Mouse (Mus musculus) thymus, postnatal 4 days (tissue): ENCODE data around the gene Nav1.

ENCODE experiments used
- DNase-seq: peaks from one replicate; pipeline ENCODE4 v3.0.0; 2021

Nav1 gene

DNA sequence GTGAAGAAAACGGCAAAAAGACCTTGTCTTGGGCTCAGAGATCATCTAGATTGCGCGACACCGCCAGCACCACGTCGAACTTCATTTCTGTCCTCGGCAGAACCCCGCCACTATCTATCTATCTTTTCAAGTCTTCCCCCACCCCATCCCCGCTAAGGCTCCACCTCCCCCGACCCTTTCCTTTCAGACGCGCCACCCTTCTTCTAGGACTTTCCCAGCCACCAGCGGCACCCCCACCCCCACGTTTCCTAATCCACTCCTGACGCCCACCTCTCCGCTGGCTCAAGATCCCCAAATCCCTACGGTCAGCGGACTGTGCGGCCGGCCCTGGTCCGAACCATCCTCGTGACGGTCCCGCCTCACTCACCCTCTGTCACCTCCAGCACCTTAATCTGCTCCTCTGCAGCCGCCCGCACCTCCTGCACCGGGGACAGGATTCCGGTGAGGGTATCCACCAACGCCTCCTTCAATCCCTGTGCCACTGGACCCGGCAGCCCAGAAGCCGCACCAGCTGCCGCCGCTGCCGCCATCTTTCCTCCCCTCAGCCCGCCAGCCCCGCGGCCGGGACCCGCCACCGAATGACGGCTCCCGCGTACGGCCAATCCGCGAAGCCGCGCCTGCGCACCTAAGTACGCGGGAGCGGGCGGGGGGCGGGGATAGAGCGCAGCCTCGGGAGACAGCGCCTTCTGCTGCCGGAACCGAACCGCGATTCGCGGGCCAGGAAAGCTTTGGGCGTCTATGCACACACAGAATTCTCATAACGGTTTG, 177.0 kb downstream of the Nav1 start, which contains the start of gene Ipo9:
Gene Ipo9 (minus strand): TSS at position 599 of the 768 bp plus-strand sequence.
- peak; percentile 94 for DNase-seq

DNA sequence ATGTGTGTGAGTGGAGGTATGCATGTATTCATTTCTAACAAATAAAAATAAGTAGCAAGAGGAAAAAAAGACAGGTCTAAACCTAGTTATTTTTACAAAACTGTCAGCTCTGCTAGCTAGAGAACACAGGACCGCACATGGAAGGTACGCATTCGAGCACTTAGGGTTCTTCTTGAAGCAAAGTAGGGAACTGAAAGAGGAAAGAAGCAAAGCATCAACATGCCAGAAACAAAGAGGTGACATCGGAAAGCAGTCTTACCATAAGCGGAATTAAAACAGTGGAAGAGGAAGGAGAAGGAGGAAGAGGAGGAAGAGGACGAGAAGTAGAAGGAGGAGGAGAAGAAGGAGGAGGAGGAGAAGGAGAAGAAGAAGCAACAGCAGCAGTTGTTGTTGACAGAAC, 179.7 kb downstream of the Nav1 start:
- DNase-seq = no peak

DNA sequence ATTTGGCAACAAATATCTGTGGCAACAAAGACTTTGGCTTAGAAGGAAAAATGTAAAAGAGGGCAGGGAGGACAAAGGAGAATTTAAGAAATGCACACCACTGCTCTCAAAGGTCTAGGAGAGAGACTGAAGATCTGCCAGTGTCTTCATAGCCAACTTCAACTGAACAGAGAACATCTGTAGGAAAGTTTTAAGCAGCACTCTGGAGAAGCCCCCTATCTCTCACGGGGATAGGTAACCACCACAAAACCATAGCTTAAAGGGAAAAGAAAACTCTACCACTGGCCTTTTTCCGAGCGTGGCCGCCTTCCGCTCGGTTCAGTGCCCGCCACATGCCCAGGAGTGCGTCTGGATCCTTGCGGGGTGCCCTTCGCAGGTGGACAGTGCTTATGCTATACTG, 180.4 kb downstream of the Nav1 start:
- DNase-seq = no peak

DNA sequence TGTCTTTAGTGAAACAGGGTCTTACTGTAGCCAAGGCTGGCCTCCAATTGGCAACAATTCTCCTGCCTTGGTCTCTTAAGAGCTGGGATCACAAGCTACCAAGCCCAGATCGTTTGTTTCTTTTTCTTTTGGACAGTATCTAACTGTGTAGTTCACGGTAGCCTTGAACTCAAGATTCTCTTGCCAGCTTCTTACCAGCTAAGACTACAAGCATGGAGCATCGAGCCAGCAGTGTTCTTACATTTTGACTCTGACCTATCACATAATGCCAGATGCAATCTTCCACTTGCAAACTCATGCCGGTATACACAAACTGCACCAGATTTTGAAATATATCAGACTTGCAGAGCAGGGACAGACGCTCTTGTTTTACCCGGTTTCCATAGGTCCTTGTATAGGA, 184.3 kb downstream of the Nav1 start:
- no peak for DNase-seq

DNA sequence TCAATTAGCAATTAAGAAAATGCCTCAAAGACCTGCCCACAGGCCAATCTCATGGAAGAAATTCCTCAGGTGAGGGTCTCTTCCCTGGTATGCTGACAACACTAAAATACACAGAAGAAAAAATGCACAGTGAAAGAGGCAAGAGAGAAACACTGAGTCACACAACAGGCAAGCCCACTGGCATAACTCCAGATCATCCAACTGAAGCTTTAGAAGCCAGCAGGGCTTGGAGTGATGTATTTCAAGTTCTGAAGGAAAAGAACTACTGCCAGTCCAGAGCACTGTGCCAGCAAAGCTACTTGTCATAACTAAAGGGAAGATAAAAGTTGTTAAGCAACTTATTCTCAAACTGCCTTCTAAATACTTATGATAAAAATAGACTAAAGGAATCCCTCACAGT, 193.1 kb downstream of the Nav1 start:
- no peak for DNase-seq

DNA sequence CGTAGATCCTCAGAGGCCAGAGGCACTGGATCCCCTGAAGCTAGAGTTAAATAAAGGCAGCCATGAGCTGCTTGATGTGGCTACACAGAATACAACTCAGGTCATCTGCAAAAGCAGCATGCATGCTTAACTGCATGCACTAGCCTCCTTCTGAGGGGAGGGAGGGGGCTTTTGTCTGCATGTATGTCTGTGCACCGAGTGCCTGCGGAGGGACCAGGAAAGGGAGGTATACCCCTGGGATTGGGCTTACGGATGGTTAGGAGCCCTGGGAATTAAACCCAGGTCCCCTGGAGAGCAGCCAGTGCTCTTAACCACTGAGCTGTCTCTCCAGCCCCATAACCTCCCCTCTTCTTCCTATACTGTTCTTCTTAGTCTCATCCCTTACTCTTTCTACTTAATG, 195.0 kb downstream of the Nav1 start:
- DNase-seq = no peak

DNA sequence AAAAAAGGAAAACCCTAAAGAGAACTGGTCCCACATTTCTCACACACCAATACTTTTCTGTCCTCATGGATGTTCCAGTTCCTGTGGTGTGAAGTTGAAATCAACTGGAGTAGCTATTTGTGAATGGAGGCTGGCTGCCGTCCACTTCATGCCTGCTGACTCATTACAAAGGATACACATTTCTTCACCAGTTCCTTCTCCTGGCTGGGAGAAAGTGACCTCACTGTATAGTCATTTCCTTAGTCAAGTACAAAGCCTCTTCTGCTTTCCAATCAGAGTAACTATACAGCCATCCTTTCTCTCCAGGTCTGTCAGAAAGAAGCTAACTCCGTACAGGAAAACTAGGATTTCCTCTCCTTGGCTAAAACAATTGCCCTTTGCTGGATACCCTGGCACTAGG, 196.1 kb downstream of the Nav1 start:
- no peak for DNase-seq

DNA sequence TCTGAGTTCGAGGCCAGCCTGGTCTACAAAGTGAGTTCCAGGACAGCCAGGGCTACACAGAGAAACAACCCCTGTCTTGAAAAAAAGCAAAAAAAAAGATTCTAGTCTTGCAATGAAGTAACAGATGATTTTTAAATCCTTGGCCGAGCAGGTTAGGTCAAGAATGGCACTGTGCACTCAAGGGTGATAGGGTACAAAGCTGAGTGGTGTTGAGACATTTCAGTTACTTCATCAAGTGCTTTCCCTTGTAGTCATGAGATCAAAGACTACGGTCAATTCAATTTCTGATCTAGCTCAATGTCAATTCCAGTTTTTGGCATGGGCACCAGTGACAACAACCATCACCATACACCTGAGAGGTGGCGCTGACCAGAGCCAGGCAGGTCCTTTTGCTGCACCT, 198.1 kb downstream of the Nav1 start:
- DNase-seq = no peak

DNA sequence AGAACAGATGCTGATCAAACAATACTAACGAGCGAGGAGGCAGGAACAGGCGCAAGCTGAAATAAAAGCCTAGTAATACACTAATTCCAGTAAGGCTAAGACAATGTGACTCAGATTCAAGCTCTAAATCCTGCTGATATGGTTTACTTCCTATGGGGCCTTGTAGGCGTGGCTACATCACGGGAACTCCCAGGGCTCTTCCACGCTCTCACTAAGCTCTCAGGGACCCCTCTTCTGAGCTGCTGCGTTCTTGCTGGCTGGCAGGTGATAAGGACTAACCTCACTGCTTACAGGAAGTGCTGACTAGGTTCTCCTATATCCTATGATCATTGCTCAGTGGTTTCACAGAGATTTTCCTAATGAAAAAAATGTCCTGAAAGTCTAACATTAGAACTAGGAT, 201.7 kb downstream of the Nav1 start:
- no peak for DNase-seq

DNA sequence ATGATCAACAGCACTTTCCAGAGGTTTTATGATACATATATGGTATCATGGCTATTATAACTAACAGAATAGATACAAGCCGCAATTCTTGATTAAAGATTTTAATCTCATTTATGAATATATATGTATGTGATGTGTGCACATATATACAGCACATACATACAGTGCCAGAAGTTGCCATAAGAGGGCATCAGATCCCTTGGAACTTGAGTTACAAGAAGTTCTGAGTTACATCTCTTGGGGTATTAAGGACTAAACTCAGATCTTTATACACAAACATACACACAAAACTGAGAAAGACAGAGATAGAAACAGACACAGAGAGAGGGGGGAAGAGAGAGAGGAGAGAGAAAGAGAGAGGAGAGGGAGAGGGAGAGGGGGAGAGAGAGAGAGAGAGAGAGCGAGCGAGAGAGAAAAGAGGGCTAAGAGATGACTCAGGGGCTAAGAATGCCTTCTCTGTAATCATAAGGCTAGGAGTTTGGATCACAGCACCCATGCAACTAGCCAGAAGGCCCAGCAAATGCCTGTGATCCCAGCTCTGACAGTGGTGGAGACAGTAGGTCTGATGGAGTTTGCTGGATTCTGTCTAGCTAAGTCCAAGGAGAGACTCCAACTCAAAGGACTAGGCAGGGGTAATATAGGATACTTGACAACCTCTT, 205.5 kb downstream of the Nav1 start:
- DNase-seq = no peak

DNA sequence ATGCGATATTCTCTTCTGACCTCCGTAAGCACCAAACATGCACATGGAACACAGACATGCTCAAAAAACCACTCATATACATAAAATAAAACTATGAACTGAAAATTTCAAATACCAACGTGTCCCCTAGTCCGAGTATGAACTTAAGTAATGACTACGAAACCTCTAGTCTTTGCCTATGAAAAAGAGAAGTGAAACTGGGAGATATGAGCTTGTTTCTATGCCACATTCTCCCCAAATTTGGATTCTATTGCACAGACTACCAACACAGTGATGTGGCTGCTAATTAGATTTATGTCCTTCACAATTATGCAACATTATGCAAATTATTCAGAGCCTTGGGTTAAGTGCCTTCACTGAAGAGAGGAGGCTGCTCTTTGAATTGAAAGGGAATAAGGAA, 207.6 kb downstream of the Nav1 start:
- no peak for DNase-seq

DNA sequence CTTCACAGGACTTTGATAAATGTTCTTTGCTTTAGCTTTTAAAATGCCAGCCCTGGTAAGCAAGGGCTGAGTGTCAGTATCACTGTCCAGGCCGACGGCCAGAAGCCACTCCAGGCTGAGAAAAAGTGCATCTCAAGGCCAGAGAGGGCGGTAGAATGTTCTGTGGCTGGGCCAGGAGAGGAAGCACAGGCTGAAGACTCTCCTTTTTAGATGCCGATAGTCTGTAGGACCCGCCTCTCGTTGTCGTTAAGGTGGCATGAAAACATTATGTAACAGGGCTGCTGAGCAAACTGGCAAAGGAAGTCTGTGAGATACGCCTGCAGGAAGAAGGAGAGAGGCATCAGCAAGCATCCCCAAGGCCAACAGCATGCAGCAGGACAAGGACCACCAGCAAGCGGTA, 221.9 kb downstream of the Nav1 start:
- DNase-seq = no peak
